Mouse (Mus musculus) MEL (cell line): ENCODE results near the gene Nav1. TPM values are rescaled to one million over a fixed set of nuclear protein-coding genes. Genes with fewer than 3 reads are reported as not detected.
A peak's percentile ranks its signal among the peaks of the same experiment; 100 is the strongest.

Experiments
- DNase-seq: peaks from one replicate; pipeline ENCODE4 v3.0.0; 2011; ENCODE audit warnings: low read depth, low spot score
- H3K27ac ChIP-seq: 2 replicates; pipeline ENCODE4 v1.5.1; 2012; ENCODE audit warnings: low read depth, mild to moderate bottlenecking, control low read depth, low read length, moderate library complexity; ENCODE audit not compliant: control insufficient read depth
- H3K27me3 ChIP-seq, 2 experiments: fragments of 150-350 bp in 1 of 2; sonication (generic) in 1 of 2; 2 replicates each; pipeline ENCODE4 v1.6.1; 2012; ENCODE audit warnings: low read length in 2 of 2, mild to moderate bottlenecking in 2 of 2, improper control_type of control experiment in 1 of 2, moderate library complexity in 1 of 2; ENCODE audit not compliant: insufficient read depth in 2 of 2, control insufficient read depth in 1 of 2
- H3K36me3 ChIP-seq, 2 experiments: 2 replicates each; pipeline ENCODE4 v1.6.1; 2012 to 2014; ENCODE audit warnings: low read length in 2 of 2, improper control_type of control experiment in 1 of 2, inconsistent platforms in 1 of 2, mild to moderate bottlenecking in 1 of 2; ENCODE audit not compliant: insufficient read depth in 2 of 2, control insufficient read depth in 1 of 2
- H3K4me1 ChIP-seq, 2 experiments: fragments of 150-350 bp in 1 of 2; sonication (generic) in 1 of 2; 2 replicates each; pipeline ENCODE4 v1.6.1; 2012; ENCODE audit warnings: low read length in 2 of 2, improper control_type of control experiment in 1 of 2, mild to moderate bottlenecking in 1 of 2; ENCODE audit not compliant: insufficient read depth in 2 of 2, control insufficient read depth in 1 of 2
- H3K4me3 ChIP-seq, 2 experiments: fragments of 150-350 bp in 1 of 2; sonication (generic) in 1 of 2; 2 replicates each; pipeline ENCODE4 v1.5.1; 2012; ENCODE audit warnings: low read depth in 2 of 2, low read length in 2 of 2, mild to moderate bottlenecking in 2 of 2, moderate library complexity in 2 of 2, control low read depth in 1 of 2, improper control_type of control experiment in 1 of 2; ENCODE audit not compliant: control insufficient read depth in 1 of 2, insufficient read depth in 1 of 2
- H3K79me2 ChIP-seq: 2 replicates; pipeline ENCODE4 v1.6.1; 2012; ENCODE audit warnings: mild to moderate bottlenecking, low read length, moderate library complexity; ENCODE audit not compliant: control insufficient read depth, poor library complexity, insufficient read depth
- H3K9ac ChIP-seq: 2 replicates; pipeline ENCODE4 v1.6.1; 2012; ENCODE audit warnings: low read depth, mild to moderate bottlenecking, control low read depth, low read length, moderate library complexity; ENCODE audit not compliant: control insufficient read depth, poor library complexity, severe bottlenecking
- H3K9me3 ChIP-seq: fragments of 150-350 bp; sonication (generic); replicated peaks from 2 replicates; pipeline ENCODE4 v1.6.1; 2012; ENCODE audit warnings: mild to moderate bottlenecking, low read length, improper control_type of control experiment, moderate library complexity; ENCODE audit not compliant: insufficient read depth
- BHLHE40 ChIP-seq: IDR thresholded peaks from 2 replicates; pipeline ENCODE4 v1.6.1; 2012; ENCODE audit warnings: low read depth, mild to moderate bottlenecking, inconsistent platforms, low read length, improper control_type of control experiment, borderline replicate concordance
- E2F4 ChIP-seq: IDR thresholded peaks from 2 replicates; pipeline ENCODE4 v1.6.1; 2011; ENCODE audit warnings: low read depth, low read length, improper control_type of control experiment, borderline replicate concordance
- ELF1 ChIP-seq: IDR thresholded peaks from 2 replicates; pipeline ENCODE4 v1.6.1; 2014; ENCODE audit warnings: low read depth, mild to moderate bottlenecking, inconsistent platforms, low read length, improper control_type of control experiment, moderate library complexity
- EP300 ChIP-seq, 2 experiments: IDR thresholded peaks; 2 replicates each; pipeline ENCODE4 v1.6.1; 2011; ENCODE audit warnings: improper control_type of control experiment in 2 of 2, low read length in 2 of 2, low read depth in 1 of 2, mild to moderate bottlenecking in 1 of 2
- ETS1 ChIP-seq: IDR thresholded peaks from 2 replicates; pipeline ENCODE4 v1.6.1; 2012; ENCODE audit warnings: low read depth, mild to moderate bottlenecking, inconsistent platforms, low read length, improper control_type of control experiment, moderate library complexity
- GATA1 ChIP-seq: IDR thresholded peaks from 2 replicates; pipeline ENCODE4 v1.6.1; 2011; ENCODE audit warnings: low read depth, low read length, improper control_type of control experiment
- HCFC1 ChIP-seq: IDR thresholded peaks from 2 replicates; pipeline ENCODE4 v1.6.1; 2012; ENCODE audit warnings: low read depth, mild to moderate bottlenecking, inconsistent platforms, low read length, improper control_type of control experiment, moderate library complexity
- KAT2A ChIP-seq: conservative IDR thresholded peaks from 2 replicates; pipeline ENCODE4 v1.6.1; 2012; ENCODE audit warnings: low read depth, low read length, improper control_type of control experiment, inconsistent platforms
- MAX ChIP-seq: IDR thresholded peaks from 2 replicates; pipeline ENCODE4 v1.6.1; 2011; ENCODE audit warnings: low read length, improper control_type of control experiment
- MAZ ChIP-seq: IDR thresholded peaks from 2 replicates; pipeline ENCODE4 v1.6.1; 2012; ENCODE audit warnings: low read depth, mild to moderate bottlenecking, inconsistent platforms, low read length, improper control_type of control experiment
- MEF2A ChIP-seq: IDR thresholded peaks from 2 replicates; pipeline ENCODE4 v1.6.1; 2014; ENCODE audit warnings: low read depth, mild to moderate bottlenecking, inconsistent platforms, low read length, improper control_type of control experiment; ENCODE audit not compliant: poor library complexity, insufficient replicate concordance, severe bottlenecking; ENCODE audit errors: extremely low read depth
- MXI1 ChIP-seq: IDR thresholded peaks from 2 replicates; pipeline ENCODE4 v1.6.1; 2011; ENCODE audit warnings: mild to moderate bottlenecking, low read depth, low read length, improper control_type of control experiment
- MYB ChIP-seq: IDR thresholded peaks from 2 replicates; pipeline ENCODE4 v1.6.1; 2011; ENCODE audit warnings: mild to moderate bottlenecking, low read depth, low read length, improper control_type of control experiment
- MYC ChIP-seq: IDR thresholded peaks from 2 replicates; pipeline ENCODE4 v1.6.1; 2011; ENCODE audit warnings: low read depth, mild to moderate bottlenecking, low read length, improper control_type of control experiment, moderate library complexity
- NRF1 ChIP-seq: IDR thresholded peaks from 2 replicates; pipeline ENCODE4 v1.6.1; 2014; ENCODE audit warnings: low read depth, mild to moderate bottlenecking, inconsistent platforms, low read length, improper control_type of control experiment, moderate library complexity; ENCODE audit not compliant: poor library complexity, insufficient read depth, severe bottlenecking
- POLR2AphosphoS2 ChIP-seq: IDR thresholded peaks from 2 replicates; pipeline ENCODE4 v1.6.1; 2011; ENCODE audit warnings: low read length, improper control_type of control experiment
- RAD21 ChIP-seq: IDR thresholded peaks from 2 replicates; pipeline ENCODE4 v1.6.1; 2011; ENCODE audit warnings: mild to moderate bottlenecking, low read depth, low read length, improper control_type of control experiment
- RCOR1 ChIP-seq: IDR thresholded peaks from 2 replicates; pipeline ENCODE4 v1.6.1; 2012; ENCODE audit warnings: low read depth, mild to moderate bottlenecking, inconsistent platforms, low read length, improper control_type of control experiment
- SIN3A ChIP-seq: IDR thresholded peaks from 2 replicates; pipeline ENCODE4 v1.6.1; 2012; ENCODE audit warnings: low read length, improper control_type of control experiment, inconsistent platforms
- TCF12 ChIP-seq: IDR thresholded peaks from 2 replicates; pipeline ENCODE4 v1.6.1; 2014; ENCODE audit warnings: low read depth, mild to moderate bottlenecking, inconsistent platforms, low read length, improper control_type of control experiment, moderate library complexity
- USF1 ChIP-seq: IDR thresholded peaks from 2 replicates; pipeline ENCODE4 v1.6.1; 2014; ENCODE audit warnings: low read depth, mild to moderate bottlenecking, inconsistent platforms, low read length, improper control_type of control experiment, moderate library complexity
- USF2 ChIP-seq, 2 experiments: IDR thresholded peaks; 2 replicates each; pipeline ENCODE4 v1.6.1; 2011 to 2012; ENCODE audit warnings: improper control_type of control experiment in 2 of 2, low read length in 2 of 2, borderline replicate concordance in 1 of 2, inconsistent platforms in 1 of 2, low read depth in 1 of 2, mild to moderate bottlenecking in 1 of 2; ENCODE audit not compliant: insufficient read depth in 1 of 2
- ZC3H11A ChIP-seq: IDR thresholded peaks from 2 replicates; pipeline ENCODE4 v1.6.1; 2012; ENCODE audit warnings: low read depth, mild to moderate bottlenecking, inconsistent platforms, low read length, improper control_type of control experiment
- ZNF384 ChIP-seq: IDR thresholded peaks from 2 replicates; pipeline ENCODE4 v1.6.1; 2012; ENCODE audit warnings: low read depth, mild to moderate bottlenecking, inconsistent platforms, low read length, improper control_type of control experiment
- polyA plus RNA-seq, 2 experiments: library from polyadenylated mRNA; stranded (reverse) in 1 of 2; unstranded in 1 of 2; fragments of >175 nt in 1 of 2; fragments of >200 nt in 1 of 2; gene quantifications; 2 replicates each; pipeline versions ENCODE4 v1.2.1 to v1.2.4; 2012; ENCODE audit warnings: low replicate concordance in 2 of 2, low read depth in 1 of 2; ENCODE audit not compliant: insufficient read length in 2 of 2, insufficient read depth in 1 of 2, missing spikeins in 1 of 2
- total RNA-seq: library from RNA; depleted of rRNA; stranded (reverse); fragments of 300-350 nt; gene quantifications from 2 replicates; pipeline ENCODE4 v1.2.3, GENCODE M21; 2012

Nav1 gene
- total and polyA plus RNA-seq, 3 experiments = 0.89 to 9.6 TPM; not detected in 1

GRCm38 (mm10) chr1:135633478-135633877 lies 26.4 kb upstream of the Nav1 start:
- no peak overlapping the region for H3K27ac ChIP-seq
- peaks cover 0 to 9% of the 10 kb centered on the region in 2 experiments; a peak in 2 of 4 replicates for H3K36me3 ChIP-seq
- no peaks in the 10 kb centered on the region for H3K27me3 ChIP-seq
- DNase-seq = peak; percentile 51
- H3K79me2 ChIP-seq = no peaks in the 10 kb centered on the region
- no peaks in the 10 kb centered on the region for H3K9me3 ChIP-seq
- no peak overlapping the region for H3K4me3 ChIP-seq
- H3K9ac ChIP-seq = no peak overlapping the region
- TF ChIP-seq NRF1 (no peak), MAX (0 out of 2 replicates have a peak, but pooled peaks have one; percentile 18)
- peaks cover 0 to 15% of the 10 kb centered on the region in 2 experiments; a peak in 2 of 4 replicates for H3K4me1 ChIP-seq

- no peak overlapping the region for H3K9ac ChIP-seq
- peaks cover 0 to 9% of the 10 kb centered on the region in 2 experiments; a peak in 2 of 4 replicates for H3K36me3 ChIP-seq
- H3K9me3 ChIP-seq = no peaks in the 10 kb centered on the region
- H3K27me3 ChIP-seq = no peaks in the 10 kb centered on the region
- no peak for DNase-seq
- no peak overlapping the region for H3K27ac ChIP-seq
- no peaks in the 10 kb centered on the region for H3K79me2 ChIP-seq
- H3K4me3 ChIP-seq = no peak overlapping the region
- TF ChIP-seq BHLHE40 (no peak), HCFC1 (no peak), ZNF384 (no peak), ZC3H11A (no peak), MAZ (no peak)
- H3K4me1 ChIP-seq = peaks cover 0 to 15% of the 10 kb centered on the region in 2 experiments; a peak in 2 of 4 replicates
Observed at GRCm38 (mm10) chr1:135632199-135632598, 25.1 kb upstream of the Nav1 start.

GRCm38 (mm10) chr1:135631515-135631914 lies 24.4 kb upstream of the Nav1 start:
- TF ChIP-seq MAZ (no peak), ETS1 (no peak), MXI1 (peak; percentile 59; the same call in 1 of the 2 replicates), USF1 (peak; percentile 84), RCOR1 (no peak), MYC (peak; percentile 76), BHLHE40 (peak; percentile 58; the same call in 1 of the 2 replicates), USF2 (IDR thresholded peaks at IDR 0.05; ENCODE audit: borderline replicate concordance in 1 of 2, insufficient read depth in 1 of 2, low read depth in 1 of 2, low read length in 2 of 2) (peak in 1 of 2 experiments; percentile 41; a peak in 1 of 4 replicates), SIN3A (peak; percentile 57), RAD21 (no peak), TCF12 (no peak), KAT2A (no peak), EP300 (IDR thresholded peaks at IDR 0.05; ENCODE audit: low read depth in 1 of 2, low read length in 2 of 2) (no peak), MEF2A (no peak), MAX (peak; percentile 88), HCFC1 (0 out of 2 replicates have a peak, but pooled peaks have one; percentile 25), E2F4 (no peak), MYB (no peak), POLR2AphosphoS2 (no peak), GATA1 (no peak), ELF1 (peak; percentile 73; the same call in 1 of the 2 replicates)
- Histone ChIP-seq H3K4me3 (no peak overlapping the region), H3K9me3 (no peaks in the 10 kb centered on the region), H3K36me3 (peaks cover 0 to 9% of the 10 kb centered on the region in 2 experiments; a peak in 2 of 4 replicates), H3K9ac (no peak overlapping the region), H3K4me1 (peaks cover 0 to 15% of the 10 kb centered on the region in 2 experiments; a peak in 2 of 4 replicates), H3K79me2 (no peaks in the 10 kb centered on the region), H3K27me3 (no peaks in the 10 kb centered on the region), H3K27ac (no peak overlapping the region)
- DNase-seq = peak; percentile 83
